Mouse (Mus musculus): ENCODE results near the gene Gm21783.
"Not testable (repeated sequence)": the region's sequence is repeated elsewhere in the genome, so short reads cannot be mapped to it uniquely, and the experiment has no call there.

Gene Gm21783

DNA sequence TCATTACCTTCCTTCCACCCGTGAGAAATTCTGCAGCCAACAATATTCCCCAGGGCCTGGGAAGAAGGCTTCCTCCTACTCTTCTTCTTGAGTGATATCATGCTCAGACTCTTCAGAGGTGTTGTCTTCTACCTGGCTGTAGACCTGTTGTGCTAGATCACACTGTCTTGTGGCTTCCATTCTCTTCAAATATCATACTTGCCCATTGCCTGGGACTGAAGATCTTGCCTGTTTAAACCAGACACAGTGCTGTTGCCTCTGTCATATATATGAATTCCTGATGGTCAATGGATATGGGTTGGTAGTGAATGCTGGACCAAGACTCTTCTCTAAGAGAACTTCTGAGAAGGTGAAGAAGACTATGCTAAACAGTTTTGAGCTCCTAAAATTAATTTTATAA is at the start of gene Gm21783:
Gene Gm21783 (minus strand): TSS at position 101 of the 400 bp plus-strand sequence.
- DNase-seq (ENCODE audit: low read depth, low spot score): not testable (repeated sequence)
